Mouse (Mus musculus) right cerebral cortex, postnatal 25 days (tissue): ENCODE data around the gene Nts.
"Not testable (repeated sequence)": the region's sequence is repeated elsewhere in the genome, so short reads cannot be mapped to it uniquely, and the experiment has no call there.

Experiments
- DNase-seq: peaks from one replicate; pipeline ENCODE4 v3.0.0; 2022

The Nts gene

DNA sequence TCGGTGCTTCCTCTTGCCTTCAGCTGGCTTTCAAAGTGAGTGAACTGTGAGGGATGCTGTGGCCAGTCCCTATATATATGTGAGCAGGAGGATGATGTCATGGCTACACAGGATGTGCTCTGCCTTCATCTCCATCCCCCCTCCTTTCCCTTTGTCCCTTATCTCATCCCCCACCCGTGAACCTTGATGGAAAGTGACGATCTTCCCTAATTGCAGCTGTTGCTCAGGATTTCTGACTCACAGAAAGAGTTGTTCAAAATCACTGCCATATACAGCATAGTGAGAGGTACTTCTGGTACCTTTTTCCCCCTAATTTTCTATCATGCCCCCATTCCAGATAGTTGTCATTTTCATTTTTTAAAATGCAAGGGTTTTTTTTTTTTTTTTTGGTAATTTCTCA is at the start of gene Nts:
Gene Nts (minus strand): TSS at position 101 of the 400 bp plus-strand sequence.
- DNase-seq, result no peak

DNA sequence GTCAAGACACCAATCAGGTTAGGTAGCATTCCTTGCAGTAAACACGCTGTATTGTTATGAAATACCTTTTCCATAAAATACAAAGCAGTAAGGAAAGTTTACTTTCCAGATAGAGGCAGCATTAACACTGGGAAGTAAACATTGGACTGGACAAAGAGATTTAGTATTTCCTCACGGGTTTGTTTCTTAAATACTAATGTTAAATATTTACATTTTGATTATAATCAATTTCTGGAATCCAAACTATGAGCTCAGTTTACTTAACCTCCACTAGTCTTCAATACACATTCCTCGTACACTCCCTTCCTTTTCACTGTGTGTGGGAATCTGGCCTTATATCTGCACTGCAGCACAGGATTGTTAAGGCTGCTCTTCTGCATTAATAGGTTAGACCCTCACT is 37.6 kb upstream of the Nts start:
- no peak for DNase-seq

DNA sequence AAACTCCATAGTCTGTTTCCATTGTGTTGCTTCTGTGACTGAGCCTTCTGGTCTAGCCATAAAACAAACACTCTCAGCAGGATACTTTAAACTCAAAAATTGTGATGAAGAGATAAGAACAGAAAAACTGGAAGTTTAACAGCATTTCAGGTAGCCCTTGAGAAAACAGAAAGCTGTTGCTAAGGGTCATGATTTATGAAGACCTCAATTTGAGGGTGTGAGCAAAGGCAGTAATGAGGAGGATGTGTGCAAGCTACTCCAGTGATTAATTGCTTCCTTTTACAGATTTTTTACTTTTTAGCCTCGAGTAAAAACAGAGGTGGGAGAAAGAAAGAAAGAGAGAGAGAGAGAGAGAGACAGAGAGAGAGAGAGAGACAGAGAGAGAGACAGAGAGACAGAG is 23.9 kb upstream of the Nts start:
- no peak for DNase-seq

DNA sequence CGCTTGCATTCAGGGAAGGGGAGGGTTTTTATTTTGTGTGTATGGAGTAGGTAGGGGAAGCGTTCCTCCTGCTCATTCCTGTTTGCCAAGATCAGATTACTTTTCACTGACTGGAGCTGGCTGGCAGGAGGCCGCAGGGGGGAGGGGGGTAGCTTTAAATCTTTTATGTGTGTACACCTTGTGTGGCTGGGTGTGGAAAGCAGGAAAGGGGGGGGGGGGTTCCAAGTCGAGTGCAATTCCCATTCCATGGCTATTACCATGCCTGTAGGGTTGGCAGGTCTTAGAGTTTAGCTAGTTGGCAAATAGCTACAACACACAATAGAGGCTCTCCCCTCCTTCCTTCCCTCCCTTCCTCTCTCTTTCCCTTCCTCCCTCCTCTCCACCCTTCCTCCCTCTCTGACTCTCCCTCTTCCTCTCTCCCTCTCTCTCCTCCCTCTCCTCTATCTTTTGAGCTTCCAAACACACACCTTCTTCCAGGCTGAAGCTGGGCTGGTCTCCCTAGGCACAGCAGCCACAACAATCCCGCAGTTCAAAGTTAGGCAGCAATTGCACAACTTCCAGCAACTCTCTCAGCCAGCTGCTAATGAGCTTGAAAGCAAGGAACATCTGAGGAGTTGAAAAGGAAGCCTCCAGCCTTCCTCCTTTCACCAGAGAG is 21.6 kb upstream of the Nts start, which contains the start of gene Rassf9:
Gene Rassf9 (plus strand): TSS at position 416 of the 655 bp plus-strand sequence.
- DNase-seq, result no peak

DNA sequence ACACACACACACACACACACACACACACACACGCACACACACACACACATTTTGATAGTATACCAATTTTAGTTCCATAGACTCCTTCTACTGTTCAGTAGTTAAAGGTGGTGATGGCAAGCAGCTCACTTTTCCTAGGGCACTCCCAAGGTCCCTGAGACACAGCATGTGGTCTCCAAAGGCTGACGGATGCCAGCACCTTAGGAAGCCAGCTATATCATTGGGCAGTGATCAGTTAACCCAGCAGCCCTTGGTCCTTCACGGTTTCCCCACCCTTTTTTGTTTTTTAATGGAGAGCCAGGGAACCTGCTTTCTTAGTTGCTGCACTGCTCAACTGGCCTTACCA is 21.1 kb upstream of the Nts start:
- DNase-seq, result no peak

DNA sequence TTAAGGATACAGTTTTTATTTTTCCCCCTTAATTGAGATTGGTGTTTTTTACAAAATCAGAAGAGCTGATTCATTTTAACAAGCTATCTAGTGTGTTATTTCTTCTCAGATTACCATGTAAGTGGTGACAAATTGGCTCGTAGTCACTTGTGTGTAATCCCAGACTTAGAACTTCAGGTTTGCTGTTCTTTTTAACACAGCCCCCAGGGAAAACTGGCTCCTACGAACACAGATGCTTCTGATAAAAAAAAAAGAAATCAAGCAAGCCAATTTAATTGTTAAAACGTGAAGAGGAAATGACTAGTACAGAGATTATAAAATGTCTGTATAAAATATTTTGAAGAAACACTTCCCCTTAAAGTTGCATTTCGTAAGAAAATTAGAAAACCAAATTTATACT is 17.1 kb upstream of the Nts start:
- no peak for DNase-seq

DNA sequence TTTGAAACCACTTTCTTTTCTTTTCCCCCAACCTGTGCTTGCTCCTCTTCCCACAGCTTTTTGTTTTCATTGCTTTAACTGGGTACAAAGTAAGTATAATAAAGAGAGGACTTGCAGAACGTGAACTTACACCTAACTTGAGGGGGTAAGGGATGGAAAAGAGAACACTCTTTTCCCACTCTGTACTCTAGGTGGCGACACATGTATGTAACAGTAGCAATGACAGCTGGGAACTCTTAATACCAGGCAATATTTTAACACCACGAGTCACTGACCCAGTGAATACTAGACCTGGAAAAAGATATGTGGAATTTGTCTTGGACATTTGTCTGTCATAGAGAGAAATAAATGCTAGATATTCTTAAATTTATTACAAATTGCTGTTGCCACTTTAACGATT is 8.5 kb upstream of the Nts start:
- DNase-seq, result no peak

DNA sequence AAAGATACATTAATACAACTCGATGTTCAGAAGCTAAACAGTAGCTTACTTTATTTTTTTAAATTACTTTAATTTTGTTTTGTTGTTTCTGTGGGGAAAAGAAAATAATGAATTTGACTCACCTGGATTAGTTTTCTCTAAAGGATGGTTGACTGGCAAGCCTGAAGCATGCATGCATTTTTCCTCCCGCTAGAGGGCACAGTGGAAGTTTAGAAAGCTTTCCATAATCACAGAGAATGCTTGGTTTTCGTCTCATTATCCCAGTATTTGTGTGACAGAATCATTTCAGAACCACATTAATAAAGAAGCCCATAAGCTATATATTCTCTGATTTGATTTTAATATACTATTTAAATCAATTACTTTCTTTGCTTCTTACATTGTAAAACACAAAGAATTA is 1.5 kb upstream of the Nts start:
- peak; percentile 29 for DNase-seq

DNA sequence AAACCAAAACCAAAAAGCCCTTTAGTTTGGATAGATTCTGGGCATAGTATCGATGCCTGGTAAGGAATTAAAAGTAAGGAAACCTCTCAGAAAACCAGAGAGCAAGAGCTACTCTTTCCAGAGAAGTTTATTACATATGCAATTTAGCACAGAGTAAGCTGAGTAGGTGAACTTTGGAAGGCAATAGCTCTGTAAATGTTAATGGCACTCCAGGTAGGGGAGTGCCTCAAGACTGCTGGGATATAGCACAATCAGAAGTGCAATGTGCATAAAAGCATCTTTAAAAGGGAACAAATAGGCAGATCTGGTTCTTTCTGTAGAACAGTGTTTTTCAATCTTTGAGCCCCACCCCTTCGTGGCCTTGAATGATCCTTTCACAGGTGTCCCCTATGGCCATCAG is 20.9 kb downstream of the Nts start:
- DNase-seq, result no peak

DNA sequence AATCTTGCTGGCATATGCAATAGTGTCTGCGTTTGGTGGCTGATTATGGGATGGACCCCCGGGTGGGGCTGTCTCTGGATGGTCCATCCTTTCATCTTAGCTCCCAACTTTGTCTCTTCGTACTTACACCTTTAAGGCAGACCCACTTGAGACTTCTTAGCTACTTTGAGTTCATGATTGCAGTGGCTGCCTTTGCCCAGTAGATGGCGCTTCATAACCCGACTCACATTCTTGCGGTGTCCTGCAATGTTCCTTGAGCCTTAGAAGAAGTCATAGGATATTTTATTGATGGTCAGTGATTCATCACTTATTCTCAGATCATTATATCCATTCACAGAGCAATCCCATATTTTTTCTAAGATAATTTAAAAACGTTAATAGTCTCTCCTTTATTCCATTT is 38.5 kb downstream of the Nts start:
- DNase-seq, result no peak

DNA sequence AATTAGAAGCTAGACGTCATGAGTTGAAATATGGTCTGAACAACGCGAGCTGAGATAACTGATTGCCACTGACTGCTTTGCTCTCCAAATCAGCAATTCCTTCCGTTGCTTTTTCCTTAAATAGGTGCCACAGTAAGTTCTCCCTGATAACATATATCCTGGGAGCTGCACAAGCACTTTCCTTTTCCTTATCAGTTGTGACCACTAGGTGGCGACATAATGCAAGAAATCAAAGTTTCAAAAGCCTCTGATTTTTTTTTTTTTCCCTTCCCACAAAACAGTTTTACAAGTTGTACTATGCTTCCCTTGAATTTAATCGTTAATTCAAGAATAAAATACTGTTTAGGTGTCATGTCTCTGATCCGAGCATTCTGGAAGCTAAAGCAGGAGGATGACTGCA is 40.8 kb downstream of the Nts start:
- DNase-seq, result peak; percentile 17

DNA sequence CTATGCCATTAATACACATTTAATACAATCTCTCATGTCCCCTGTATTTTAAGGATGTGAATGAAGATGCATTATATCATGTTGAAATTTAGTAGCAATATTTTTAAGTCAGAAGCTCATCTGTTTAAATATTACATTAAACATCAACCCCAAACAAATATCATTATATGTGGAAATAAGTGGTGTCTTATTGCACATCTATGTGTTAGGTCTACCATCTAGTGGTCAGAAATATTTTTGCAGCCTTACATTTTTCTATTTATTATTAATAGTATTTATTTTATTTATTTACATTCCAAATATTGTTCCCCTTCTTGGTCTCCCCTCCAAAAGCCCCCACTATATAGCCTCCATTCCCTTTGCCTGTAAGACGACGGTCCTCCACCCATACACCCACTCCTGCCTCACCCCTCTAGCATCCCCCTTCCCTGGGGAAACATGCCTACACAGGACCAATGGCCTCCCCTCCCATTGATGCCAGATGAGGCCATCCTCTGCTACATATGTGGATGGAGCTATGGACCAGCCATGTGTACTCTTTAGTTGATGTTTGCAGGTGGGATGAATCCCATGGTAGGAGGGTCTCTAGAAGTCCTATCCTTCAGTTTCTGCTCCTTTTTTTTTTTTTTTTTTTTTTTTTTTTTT is 45.3 kb downstream of the Nts start:
- no peak for DNase-seq

DNA sequence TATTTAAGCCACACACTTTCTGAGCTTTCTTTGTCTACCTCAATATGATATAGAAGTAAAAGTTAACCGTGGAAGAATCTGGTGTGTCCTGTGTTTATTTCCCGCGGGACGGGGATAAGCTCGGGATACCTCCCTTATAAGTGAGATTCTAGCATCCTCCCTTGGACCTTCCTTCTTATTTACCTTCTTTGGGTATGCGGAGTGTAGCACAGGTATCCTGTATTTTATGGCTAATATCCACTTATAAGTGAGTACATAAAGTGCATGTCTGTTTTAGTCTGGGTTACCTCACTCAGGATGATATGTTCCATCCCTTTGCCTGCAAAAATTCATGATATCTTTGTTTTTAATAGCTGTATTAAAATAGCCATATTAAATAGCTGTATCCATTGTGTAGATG is 54.8 kb downstream of the Nts start:
- not testable (repeated sequence) for DNase-seq

DNA sequence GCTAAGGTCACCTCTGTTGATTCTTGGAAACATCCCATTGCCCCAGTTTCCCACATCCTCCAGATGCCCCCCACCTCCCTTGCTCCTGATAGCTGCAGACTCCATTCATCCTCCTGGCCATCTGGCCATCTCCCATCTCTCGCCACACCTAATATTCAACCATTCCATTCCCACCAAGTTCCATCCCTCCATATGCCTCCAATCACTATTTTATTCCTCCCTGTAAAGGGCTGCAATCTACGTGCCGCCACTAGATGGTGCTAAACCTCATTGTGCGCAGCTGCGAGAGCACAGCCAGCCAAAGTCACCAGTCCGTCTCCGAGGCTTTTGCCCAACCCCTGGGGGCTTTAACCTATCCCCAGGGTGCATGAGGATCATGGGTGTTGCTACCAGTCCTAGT is 55.2 kb downstream of the Nts start:
- DNase-seq, result peak; percentile 5
